Mouse (Mus musculus): ENCODE results near the gene Nrf1.

GRCm38 (mm10) chr6:30072476-30072875, 24.7 kb downstream of the Nrf1 start:
- TF ChIP-seq POLR2A (IDR thresholded peaks at IDR 0.05; ENCODE audit: control insufficient read depth, extremely low read depth, insufficient read depth, low read length, poor library complexity) (no peak), CTCF (IDR thresholded peaks at IDR 0.05; ENCODE audit: borderline replicate concordance, control insufficient read depth, extremely low read depth, insufficient read depth, low read length, poor library complexity) (no peak)

All from thymus, adult 2 months (tissue).